Mouse (Mus musculus): ENCODE measurements around the gene Cyba.

GRCm38 (mm10) chr8:122442781-122443180 lies 10.1 kb upstream of the Cyba start:
- TF ChIP-seq POLR2A (IDR thresholded peaks at IDR 0.05; ENCODE audit: insufficient read depth, low read depth, low read length), result no peak
- TF ChIP-seq CTCF (IDR thresholded peaks at IDR 0.05), result no peak
